Mouse (Mus musculus): Measurements from ENCODE around the gene Olfr57.
"Not testable (repeated sequence)": the region's sequence is repeated elsewhere in the genome, so short reads cannot be mapped to it uniquely, and the experiment has no call there.

Gene Olfr57

GRCm38 (mm10) chr10:79028441-79028840 is at the start of gene Olfr57:
Olfr57 (plus strand) TSS chr10:79028741.
- DNase-seq (ENCODE audit: low spot score in 2 of 2) = no peak

- no peak for DNase-seq (ENCODE audit: low spot score in 2 of 2)
These were observed 47.8 kb upstream of the Olfr57 start, which contains the start of gene Olfr1352 for GRCm38 (mm10) chr10:78980750-78981149. Olfr1352 (plus strand) TSS chr10:78981050.

GRCm38 (mm10) chr10:79012172-79012571 is 16.4 kb upstream of the Olfr57 start, which contains the start of gene Olfr1351:
Olfr1351 (plus strand) TSS chr10:79012472.
- DNase-seq (ENCODE audit: low spot score in 2 of 2) = no peak

DNA sequence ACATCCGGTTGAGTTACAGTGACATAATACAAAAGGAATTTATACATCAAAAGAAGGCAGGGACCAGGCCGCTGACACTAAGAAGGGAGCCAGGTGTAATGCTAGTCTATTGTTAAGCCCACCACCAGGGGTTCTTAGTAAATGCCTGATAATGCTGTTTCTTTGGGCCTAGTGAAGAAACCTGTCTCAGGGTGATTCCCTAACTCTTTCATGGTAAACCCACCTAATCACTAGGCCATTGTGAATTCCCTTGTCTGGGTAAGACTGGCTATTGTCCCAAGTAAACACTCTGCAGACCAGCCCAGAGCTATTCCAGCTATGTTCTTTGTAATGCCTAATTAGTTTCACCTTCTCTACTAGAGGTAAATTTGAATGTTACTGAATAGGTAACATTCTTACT is 13.9 kb downstream of the Olfr57 start:
- DNase-seq (ENCODE audit: low spot score in 2 of 2) = not testable (repeated sequence)

- not testable (repeated sequence) for DNase-seq (ENCODE audit: low spot score in 2 of 2)
These were observed 28.8 kb downstream of the Olfr57 start for GRCm38 (mm10) chr10:79057370-79057769.

All from cerebellum, postnatal 4 days (tissue).